Mouse (Mus musculus): Measurements from ENCODE around the gene Rin3. TPM values are rescaled to one million over a fixed set of nuclear protein-coding genes. Genes with fewer than 3 reads are reported as not detected.

Rin3 gene
- polyA plus RNA-seq, 1 experiment from 2014 or later: 4.2 TPM

DNA sequence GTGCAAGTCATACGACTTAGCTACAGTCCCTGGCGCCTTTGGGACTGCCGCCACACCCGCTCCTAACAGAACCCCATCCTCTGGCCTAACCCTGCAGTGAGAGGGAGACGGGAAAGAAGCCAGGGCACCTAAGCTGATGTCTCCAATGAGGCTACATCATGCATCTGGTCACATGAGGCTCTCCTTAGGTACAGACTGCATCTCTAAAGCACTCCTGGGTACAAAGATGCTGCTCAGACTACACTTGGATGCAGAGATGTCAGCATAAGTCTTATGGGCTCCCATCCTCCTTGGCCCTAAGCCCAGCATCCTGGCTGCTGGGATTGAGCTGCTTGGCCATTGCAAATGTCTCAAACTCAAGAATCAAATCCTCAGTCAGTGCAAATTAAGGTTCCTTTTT lies 146.8 kb downstream of the Rin3 start:
- no peaks in the 10 kb centered on the region for H3K9me3 ChIP-seq (replicated peaks)
- no peak for DNase-seq (ENCODE audit: low spot score)
- WGBS: 94% methylated on average over 5 of the region's 5 CpGs
- H3K27ac ChIP-seq (replicated peaks): no peak overlapping the region
- H3K36me3 ChIP-seq: peaks cover 5% of the 10 kb centered on the region
- no peaks in the 10 kb centered on the region for H3K4me1 ChIP-seq
- no peak overlapping the region for H3K4me3 ChIP-seq
- H3K27me3 ChIP-seq (ENCODE audit: low read depth, poor library complexity, severe bottlenecking): no peaks in the 10 kb centered on the region

DNA sequence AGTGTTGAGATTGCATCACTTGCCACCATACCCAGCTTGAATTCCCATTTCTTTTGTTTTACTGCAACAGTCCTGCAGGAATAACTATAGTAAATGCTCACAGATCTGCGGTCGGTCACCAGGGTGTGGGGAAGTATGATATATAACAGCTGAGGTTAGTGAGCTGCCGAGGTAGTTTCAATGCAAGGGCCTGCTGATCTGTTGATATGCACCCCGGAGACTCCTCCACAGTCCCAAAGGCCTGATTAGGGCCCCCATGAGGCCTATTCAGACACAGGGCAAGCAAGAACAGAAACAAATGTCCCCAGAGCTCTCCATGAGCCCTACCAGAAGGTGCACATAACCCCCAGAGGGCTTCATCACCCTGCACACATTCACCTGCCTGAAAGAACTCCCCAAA lies 147.4 kb downstream of the Rin3 start:
- no peaks in the 10 kb centered on the region for H3K4me1 ChIP-seq
- WGBS: 84% methylated on average over 4 of the region's 4 CpGs

DNA sequence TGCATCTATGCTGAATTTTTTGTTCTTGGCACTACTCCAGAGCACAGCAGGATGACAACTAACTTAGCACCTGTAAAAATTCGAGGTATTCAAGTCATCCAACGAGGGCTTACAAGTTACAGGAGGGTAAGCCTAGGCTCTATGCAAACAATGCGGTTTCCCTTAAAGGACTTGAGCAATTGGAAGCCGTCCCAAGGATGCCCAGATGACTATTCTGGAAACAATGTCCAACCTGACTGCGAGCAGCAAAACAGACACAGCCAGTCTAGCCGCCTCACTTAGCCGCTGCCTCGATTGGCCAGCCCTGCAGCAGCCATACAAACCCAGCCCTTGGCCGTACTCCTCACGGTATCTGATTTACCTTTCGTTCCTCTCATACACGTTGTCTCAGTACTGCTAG lies 149.4 kb downstream of the Rin3 start:
- no peaks in the 10 kb centered on the region for H3K27me3 ChIP-seq (ENCODE audit: low read depth, poor library complexity, severe bottlenecking)
- H3K4me3 ChIP-seq: no peak overlapping the region
- no peak for DNase-seq (ENCODE audit: low spot score)
- H3K9me3 ChIP-seq (replicated peaks): no peaks in the 10 kb centered on the region
- no peaks in the 10 kb centered on the region for H3K4me1 ChIP-seq
- no peak overlapping the region for H3K27ac ChIP-seq (replicated peaks)
- 85% methylated on average over 12 of the region's 12 CpGs for whole genome bisulfite sequencing
- no peaks in the 10 kb centered on the region for H3K36me3 ChIP-seq

More for the DNA sequence above, 147.4 kb downstream of the Rin3 start:
- no peak for DNase-seq (ENCODE audit: low spot score)
- H3K27ac ChIP-seq (replicated peaks): no peak overlapping the region
- H3K36me3 ChIP-seq: peaks cover 5% of the 10 kb centered on the region
- H3K4me3 ChIP-seq: no peak overlapping the region
- H3K27me3 ChIP-seq (ENCODE audit: low read depth, poor library complexity, severe bottlenecking): no peaks in the 10 kb centered on the region
- no peaks in the 10 kb centered on the region for H3K9me3 ChIP-seq (replicated peaks)

DNA sequence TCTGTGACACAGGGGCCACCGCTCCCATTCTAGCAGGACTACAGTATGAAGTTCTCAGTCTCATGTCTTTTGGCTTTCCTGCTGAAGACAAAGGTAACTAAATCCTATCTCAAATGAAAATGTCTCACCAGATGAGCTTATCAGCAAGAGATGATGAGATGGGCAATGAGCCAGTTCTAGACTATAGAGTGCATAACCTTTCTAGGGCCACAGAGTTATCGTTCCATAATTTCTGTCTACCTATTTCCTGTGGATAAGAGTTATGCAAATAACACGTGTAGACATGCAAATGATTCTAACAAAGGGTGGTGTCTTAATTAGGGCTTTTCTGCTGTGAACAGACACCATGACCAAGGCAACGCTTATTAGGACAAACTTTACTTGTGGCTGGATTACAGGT lies 151.3 kb downstream of the Rin3 start:
- 89% methylated on average over 4 of the region's 4 CpGs for WGBS
- Histone ChIP-seq H3K36me3 (no peaks in the 10 kb centered on the region), H3K27me3 (ENCODE audit: low read depth, poor library complexity, severe bottlenecking) (no peaks in the 10 kb centered on the region), H3K4me1 (peaks cover 13% of the 10 kb centered on the region), H3K9me3 (replicated peaks) (no peaks in the 10 kb centered on the region), H3K4me3 (no peak overlapping the region), H3K27ac (replicated peaks) (no peak overlapping the region)
- DNase-seq (ENCODE audit: low spot score): no peak

DNA sequence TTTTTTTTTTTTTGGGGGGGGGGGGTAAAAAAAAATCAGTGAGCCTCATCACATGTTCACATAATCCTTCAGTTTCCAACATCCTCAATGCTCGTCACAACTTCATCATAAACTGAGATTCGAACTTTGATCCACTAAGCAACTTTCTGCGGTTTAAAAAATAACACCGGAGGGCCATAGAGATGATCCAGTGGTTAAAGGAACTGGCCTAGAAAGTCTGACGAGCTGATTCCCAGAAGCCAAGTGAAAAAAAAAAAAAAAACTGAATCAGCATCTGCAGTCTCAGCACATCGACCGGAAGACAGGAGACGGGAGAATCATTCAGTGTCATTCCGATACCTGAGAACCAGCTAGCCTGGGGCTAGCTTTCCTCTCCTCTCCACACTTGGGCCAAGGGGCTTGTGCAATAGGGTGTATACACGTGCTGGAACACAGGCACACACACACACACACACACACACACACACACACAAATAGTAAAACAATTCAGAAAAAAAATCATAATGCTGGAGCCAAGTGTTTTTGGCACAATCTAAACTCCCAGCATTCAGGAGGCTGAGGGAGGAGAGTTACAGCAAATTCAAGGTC lies 154.2 kb downstream of the Rin3 start:
- no peak for DNase-seq (ENCODE audit: low spot score)
- 86% methylated on average over 10 of the region's 10 CpGs for WGBS
- H3K4me3 ChIP-seq: no peak overlapping the region
- no peaks in the 10 kb centered on the region for H3K27me3 ChIP-seq (ENCODE audit: low read depth, poor library complexity, severe bottlenecking)
- no peaks in the 10 kb centered on the region for H3K36me3 ChIP-seq
- no peaks in the 10 kb centered on the region for H3K9me3 ChIP-seq (replicated peaks)
- H3K27ac ChIP-seq (replicated peaks): no peak overlapping the region
- H3K4me1 ChIP-seq: peaks cover 14% of the 10 kb centered on the region

DNA sequence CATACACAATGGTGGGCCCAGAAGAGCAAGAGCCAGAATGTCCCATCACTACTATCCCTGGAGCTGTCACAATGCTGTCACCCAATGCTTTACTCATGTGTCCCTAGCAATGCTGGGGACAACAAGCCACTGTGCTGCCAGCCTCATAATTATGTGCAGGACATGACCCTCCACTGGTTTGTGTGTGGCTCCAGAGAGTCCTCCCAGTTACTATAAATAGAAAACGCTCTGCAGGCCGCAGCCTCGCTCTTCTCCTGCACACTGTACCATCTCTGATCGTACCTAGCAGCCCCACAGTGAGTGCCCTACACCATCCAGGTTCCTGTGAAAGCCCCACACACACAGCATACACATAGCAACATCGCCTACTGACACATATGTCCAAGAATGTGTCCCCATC lies 155.1 kb downstream of the Rin3 start:
- H3K27ac ChIP-seq (replicated peaks): no peak overlapping the region
- no peaks in the 10 kb centered on the region for H3K27me3 ChIP-seq (ENCODE audit: low read depth, poor library complexity, severe bottlenecking)
- H3K9me3 ChIP-seq (replicated peaks): no peaks in the 10 kb centered on the region
- no peaks in the 10 kb centered on the region for H3K36me3 ChIP-seq
- WGBS: 90% methylated on average over 5 of the region's 5 CpGs
- H3K4me3 ChIP-seq: no peak overlapping the region
- H3K4me1 ChIP-seq: peaks cover 14% of the 10 kb centered on the region
- no peak for DNase-seq (ENCODE audit: low spot score)

DNA sequence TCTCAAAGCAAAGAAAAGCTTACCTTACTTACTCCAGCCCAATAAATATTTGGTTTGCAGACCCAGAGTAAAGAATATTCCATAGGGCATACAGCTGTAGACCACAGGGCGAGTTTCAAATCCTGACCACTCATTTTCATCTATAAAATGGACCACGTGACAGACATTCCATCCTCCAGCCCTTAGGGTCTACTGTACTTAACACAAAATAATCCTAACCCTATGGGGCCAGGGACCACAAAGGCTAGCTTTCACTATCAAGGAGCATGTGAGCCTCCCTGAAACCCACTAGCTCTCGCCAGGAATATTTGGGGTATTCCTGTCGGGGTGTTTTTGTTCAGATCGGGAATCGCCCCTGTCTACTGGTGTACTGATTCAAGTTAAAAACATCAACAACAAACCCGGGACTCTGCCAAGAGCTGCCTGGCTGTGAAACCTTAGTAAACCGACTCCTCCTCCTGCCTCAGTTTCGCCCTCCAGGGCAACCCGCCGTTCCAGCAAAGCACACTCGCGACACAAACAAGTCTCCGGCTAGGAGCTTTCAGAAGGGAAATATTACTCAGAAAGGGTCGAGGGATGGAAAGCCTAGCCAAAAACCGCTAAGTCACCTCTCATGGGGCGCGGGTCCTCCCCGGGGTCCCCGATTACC lies 156.3 kb downstream of the Rin3 start:
- peaks cover 14% of the 10 kb centered on the region for H3K4me1 ChIP-seq
- no peaks in the 10 kb centered on the region for H3K9me3 ChIP-seq (replicated peaks)
- DNase-seq (ENCODE audit: low spot score): no peak
- no peaks in the 10 kb centered on the region for H3K27me3 ChIP-seq (ENCODE audit: low read depth, poor library complexity, severe bottlenecking)
- WGBS: 5% methylated on average over 20 of the region's 20 CpGs
- H3K36me3 ChIP-seq: no peaks in the 10 kb centered on the region
- peak overlapping the region; percentile 84 for H3K27ac ChIP-seq (replicated peaks)
- peak overlapping the region; percentile 75 for H3K4me3 ChIP-seq

DNA sequence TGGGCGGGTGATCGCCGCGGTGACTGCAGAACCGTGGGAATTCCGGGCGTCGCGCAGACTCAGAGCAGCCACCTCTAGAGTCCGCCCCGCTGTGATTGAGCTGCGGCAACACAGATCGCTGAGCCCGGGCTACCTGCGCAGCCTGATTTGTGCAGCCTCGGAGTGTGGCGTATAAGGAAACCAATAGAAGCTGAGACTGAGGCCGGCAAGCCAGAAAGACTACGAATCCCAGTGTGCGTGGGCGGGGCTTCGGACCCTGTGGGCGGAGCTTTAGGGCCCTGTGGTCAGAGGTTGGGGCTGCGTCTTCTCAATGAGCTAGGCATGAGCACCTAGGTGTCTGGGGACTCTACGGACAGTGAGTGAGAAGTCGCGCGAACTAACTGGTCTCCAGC lies 156.8 kb downstream of the Rin3 start, which contains the start of gene Lgmn:
Gene Lgmn (minus strand): TSS at position 182 of the 392 bp plus-strand sequence.
- no peaks in the 10 kb centered on the region for H3K27me3 ChIP-seq (ENCODE audit: low read depth, poor library complexity, severe bottlenecking)
- WGBS: under 1% methylated on average over 28 of the region's 28 CpGs
- no peaks in the 10 kb centered on the region for H3K36me3 ChIP-seq
- peak; percentile 96 for DNase-seq (ENCODE audit: low spot score)
- H3K4me1 ChIP-seq: peaks cover 14% of the 10 kb centered on the region
- peak within 1 kb of the TSS; percentile 84 for H3K27ac ChIP-seq (replicated peaks)
- peak within 1 kb of the TSS; percentile 75 for H3K4me3 ChIP-seq
- no peaks in the 10 kb centered on the region for H3K9me3 ChIP-seq (replicated peaks)

Other genes starting within 250 kb of the Rin3 start
- gene Slc24a4, start 154.3 kb upstream of the Rin3 start, polyA plus RNA-seq (2016; fragmentation: Nextera tagmentation; extraction: Ambion mirVana): 0.09 and 0.17 TPM in 2 replicates
- gene Lgmn, start 156.8 kb downstream of the Rin3 start, polyA plus RNA-seq (2016; fragmentation: Nextera tagmentation; extraction: Ambion mirVana): 46.5 and 50.8 TPM in 2 replicates
- gene Golga5, start 186.1 kb downstream of the Rin3 start, polyA plus RNA-seq (2016; fragmentation: Nextera tagmentation; extraction: Ambion mirVana): 24.6 and 30.3 TPM in 2 replicates